Mouse (Mus musculus): Measurements from ENCODE around the gene Trim7.

- no peak for TF ChIP-seq CTCF (IDR thresholded peaks at IDR 0.05; ENCODE audit: control insufficient read depth, insufficient read depth, low read length)
- TF ChIP-seq POLR2A (IDR thresholded peaks at IDR 0.05; ENCODE audit: borderline replicate concordance, control insufficient read depth, low read depth, low read length) = no peak
Measured at GRCm38 (mm10) chr11:48873591-48874290, 47.8 kb downstream of the Trim7 start.

Data from bone marrow, adult 2 months (tissue).